Mouse (Mus musculus) C2C12 (cell line): ENCODE results near the gene Lysmd1. TPM values are rescaled to one million over a fixed set of nuclear protein-coding genes. Genes with fewer than 3 reads are reported as not detected.

ENCODE experiments used
- H3K27me3 ChIP-seq: one replicate; pipeline ENCODE4 v1.6.1; 2011; ENCODE audit not compliant: control insufficient read depth, insufficient read depth, insufficient read length
- H3K36me3 ChIP-seq: one replicate; pipeline ENCODE4 v1.6.1; 2011; ENCODE audit not compliant: control insufficient read depth, insufficient read depth
- H3K4me3 ChIP-seq: one replicate; pipeline ENCODE4 v1.5.1; 2011; ENCODE audit warnings: mild to moderate bottlenecking, control low read depth; ENCODE audit not compliant: poor library complexity, insufficient read depth, severe bottlenecking
- H3K79me2 ChIP-seq: one replicate; pipeline ENCODE4 v1.6.1; 2011; ENCODE audit not compliant: control insufficient read depth, insufficient read depth
- H3K79me3 ChIP-seq: one replicate; pipeline ENCODE4 v1.6.1; 2011; ENCODE audit warnings: low read depth, control low read depth
- H3ac ChIP-seq: one replicate; pipeline ENCODE3; 2011; ENCODE audit warnings: low read depth; ENCODE audit not compliant: control insufficient read depth, insufficient read length
- CEBPB ChIP-seq: IDR thresholded peaks from one replicate; pipeline ENCODE4 v1.6.1; 2011; ENCODE audit warnings: low read depth, mild to moderate bottlenecking, control low read depth, moderate library complexity
- CTCF ChIP-seq: IDR thresholded peaks from one replicate; pipeline ENCODE4 v1.5.1; 2011; ENCODE audit not compliant: control insufficient read depth, insufficient read depth, insufficient read length
- FOSL1 ChIP-seq: IDR thresholded peaks from one replicate; pipeline ENCODE4 v1.8.0; 2011; ENCODE audit warnings: mild to moderate bottlenecking, low read length; ENCODE audit not compliant: poor library complexity, insufficient read depth, severe bottlenecking
- MAX ChIP-seq: IDR thresholded peaks from one replicate; pipeline ENCODE4 v1.6.1; 2011; ENCODE audit warnings: mild to moderate bottlenecking, control low read depth
- MYOD1 ChIP-seq: IDR thresholded peaks from one replicate; pipeline ENCODE4 v1.6.1; 2011; ENCODE audit warnings: low read depth; ENCODE audit not compliant: control insufficient read depth, insufficient read length
- MYOG ChIP-seq: IDR thresholded peaks from one replicate; pipeline ENCODE4 v1.6.1; 2011; ENCODE audit not compliant: control insufficient read depth, insufficient read length; ENCODE audit errors: extremely low read depth
- USF1 ChIP-seq: IDR thresholded peaks from one replicate; pipeline ENCODE4 v1.6.1; 2011; ENCODE audit warnings: low read depth, mild to moderate bottlenecking, control low read depth, moderate library complexity
- polyA plus RNA-seq: library from polyadenylated mRNA; unstranded; fragments of >200 nt; fragmentation: generic; extraction: Trizol; gene quantifications from one replicate; pipeline ENCODE4 v1.2.1, GENCODE M21; 2012; ENCODE audit warnings: missing spikeins

Lysmd1 gene
- polyA plus RNA-seq, 1 experiment: 3.4 TPM

GRCm38 (mm10) chr3:95163419-95164255 is 29.7 kb downstream of the Lysmd1 start:
- Histone ChIP-seq H3K79me3 (no peaks in the 10 kb centered on the region), H3K36me3 (no peaks in the 10 kb centered on the region), H3K4me3 (no peak overlapping the region), H3ac (peak overlapping the region; percentile 12), H3K79me2 (no peaks in the 10 kb centered on the region), H3K27me3 (no peaks in the 10 kb centered on the region)
- TF ChIP-seq CTCF (no peak), MAX (no peak), MYOD1 (peak; percentile 99), MYOG (no peak), CEBPB (no peak), FOSL1 (no peak), USF1 (no peak)

DNA sequence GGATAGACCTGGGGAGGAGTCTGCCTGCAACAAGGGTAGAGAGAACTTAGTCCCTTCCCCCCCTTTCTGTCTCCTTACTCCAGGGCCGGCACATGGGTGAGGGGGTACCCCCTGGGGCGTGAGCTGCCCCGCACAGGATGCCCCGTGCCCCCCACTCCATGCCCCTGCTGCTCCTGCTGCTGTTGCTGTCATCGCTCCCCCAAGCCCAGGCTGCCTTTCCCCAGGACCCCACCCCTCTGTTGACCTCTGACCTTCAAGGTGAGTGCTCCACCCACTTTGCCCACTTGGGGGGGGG is 30.3 kb downstream of the Lysmd1 start:
- Histone ChIP-seq H3K36me3 (no peaks in the 10 kb centered on the region), H3K79me2 (no peaks in the 10 kb centered on the region), H3K79me3 (no peaks in the 10 kb centered on the region), H3ac (no peak overlapping the region), H3K4me3 (no peak overlapping the region), H3K27me3 (no peaks in the 10 kb centered on the region)
- TF ChIP-seq CEBPB (no peak), MYOD1 (no peak), MYOG (no peak), CTCF (no peak)

GRCm38 (mm10) chr3:95164840-95165239 is 31.0 kb downstream of the Lysmd1 start:
- no peaks in the 10 kb centered on the region for H3K79me3 ChIP-seq
- H3K4me3 ChIP-seq: no peak overlapping the region
- no peak overlapping the region for H3ac ChIP-seq
- no peaks in the 10 kb centered on the region for H3K79me2 ChIP-seq
- H3K27me3 ChIP-seq: no peaks in the 10 kb centered on the region
- no peak for TF ChIP-seq CTCF
- TF ChIP-seq MYOG: no peak
- TF ChIP-seq MAX: no peak
- TF ChIP-seq FOSL1: no peak
- TF ChIP-seq MYOD1: no peak
- TF ChIP-seq CEBPB: no peak
- no peak for TF ChIP-seq USF1
- no peaks in the 10 kb centered on the region for H3K36me3 ChIP-seq

DNA sequence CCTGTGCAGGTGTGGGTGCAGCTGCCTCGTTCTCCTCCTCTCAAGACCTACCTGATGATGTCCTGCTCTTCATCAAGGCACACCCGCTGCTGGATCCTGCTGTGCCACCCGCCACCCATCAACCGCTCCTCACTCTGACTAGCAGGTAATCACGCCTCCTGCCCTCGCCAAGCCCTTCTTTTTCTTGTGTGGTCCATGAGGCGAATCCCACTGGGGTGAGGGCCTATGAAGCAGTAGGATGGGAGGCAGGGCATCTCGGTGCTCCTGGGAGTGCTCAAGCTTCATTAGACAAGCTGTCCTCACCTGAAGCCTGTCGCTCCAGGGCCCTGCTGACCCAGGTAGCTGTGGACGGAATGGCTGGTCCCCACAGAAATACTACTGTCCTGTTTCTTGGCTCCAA is 36.1 kb downstream of the Lysmd1 start:
- Histone ChIP-seq H3K79me2 (no peaks in the 10 kb centered on the region), H3K27me3 (no peaks in the 10 kb centered on the region), H3K79me3 (no peaks in the 10 kb centered on the region), H3K36me3 (no peaks in the 10 kb centered on the region), H3ac (no peak overlapping the region), H3K4me3 (no peak overlapping the region)
- TF ChIP-seq CEBPB (no peak), CTCF (no peak), MYOG (no peak), MYOD1 (no peak), USF1 (no peak), FOSL1 (no peak), MAX (no peak)

DNA sequence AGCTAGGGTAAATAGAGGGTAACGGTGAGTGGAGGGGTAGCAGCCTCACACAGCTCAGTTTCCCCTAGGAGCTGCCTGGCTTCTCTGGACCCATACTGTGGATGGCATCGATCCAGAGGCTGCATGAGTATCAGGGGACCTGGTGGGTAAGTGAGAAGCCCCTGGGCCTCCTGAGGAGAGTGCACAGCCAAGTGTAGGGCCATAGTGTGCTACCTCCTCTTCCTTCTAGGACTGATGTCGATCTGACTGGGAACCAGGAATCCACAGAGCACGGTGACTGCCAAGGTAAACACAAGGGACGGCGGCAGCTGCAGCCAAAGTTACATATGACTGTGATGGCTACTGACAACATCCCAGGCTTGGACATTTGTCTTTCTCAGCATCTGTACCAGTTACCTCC is 37.2 kb downstream of the Lysmd1 start:
- Histone ChIP-seq H3K4me3 (no peak overlapping the region), H3K27me3 (no peaks in the 10 kb centered on the region), H3K79me2 (no peaks in the 10 kb centered on the region), H3ac (no peak overlapping the region), H3K79me3 (no peaks in the 10 kb centered on the region), H3K36me3 (no peaks in the 10 kb centered on the region)
- TF ChIP-seq CTCF: no peak
- no peak for TF ChIP-seq MYOG
- TF ChIP-seq MYOD1: no peak
- TF ChIP-seq CEBPB: no peak
- TF ChIP-seq FOSL1: no peak

DNA sequence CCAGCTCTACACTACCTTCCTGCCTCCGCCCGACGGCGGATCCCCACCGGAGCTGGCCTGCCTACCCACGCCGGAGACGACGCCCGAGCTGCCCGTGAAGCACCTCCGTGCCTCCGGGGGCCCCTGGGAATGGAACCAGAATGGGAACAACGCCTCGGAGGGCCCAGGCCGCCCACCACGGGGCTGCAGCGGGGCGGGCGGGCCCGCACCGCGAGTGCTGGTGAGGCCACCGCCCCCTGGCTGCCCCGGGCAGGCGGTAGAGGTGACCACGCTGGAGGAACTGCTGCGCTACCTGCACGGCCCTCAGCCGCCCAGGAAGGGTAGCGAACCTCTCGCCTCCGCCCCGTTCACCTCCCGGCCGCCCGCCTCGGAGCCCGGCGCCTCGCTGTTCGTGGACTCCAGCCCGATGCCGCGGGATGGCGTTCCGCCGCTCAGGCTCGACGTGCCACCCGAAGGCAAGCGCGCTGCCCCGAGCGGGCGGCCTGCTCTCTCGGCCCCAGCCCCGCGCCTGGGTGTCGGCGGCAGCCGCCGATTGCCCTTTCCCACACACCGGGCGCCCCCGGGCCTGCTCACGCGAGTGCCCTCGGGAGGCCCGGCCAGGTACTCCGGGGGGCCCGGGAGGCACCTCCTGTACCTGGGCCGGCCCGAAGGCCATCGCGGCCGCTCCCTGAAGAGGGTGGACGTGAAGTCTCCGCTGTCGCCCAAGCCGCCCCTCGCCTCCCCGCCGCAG is 38.8 kb downstream of the Lysmd1 start:
- Histone ChIP-seq H3ac (no peak overlapping the region), H3K27me3 (no peaks in the 10 kb centered on the region), H3K79me2 (no peaks in the 10 kb centered on the region), H3K79me3 (no peaks in the 10 kb centered on the region), H3K36me3 (no peaks in the 10 kb centered on the region), H3K4me3 (no peak overlapping the region)
- no peak for TF ChIP-seq FOSL1
- no peak for TF ChIP-seq MYOD1
- TF ChIP-seq MAX: no peak
- TF ChIP-seq MYOG: no peak
- TF ChIP-seq CEBPB: no peak
- no peak for TF ChIP-seq CTCF
- TF ChIP-seq USF1: no peak
